Mouse (Mus musculus) G1E (cell line): ENCODE measurements around the gene Slc22a14. TPM values are rescaled to one million over a fixed set of nuclear protein-coding genes. Genes with fewer than 3 reads are reported as not detected.

Experiments used
- ATAC-seq: 2 replicates; pipeline ENCODE4 v1.8.0; 2016; ENCODE audit warnings: mild to moderate bottlenecking; ENCODE audit not compliant: insufficient number of reproducible peaks, poor library complexity, low FRiP score, severe bottlenecking; ENCODE audit errors: extremely low read depth
- DNase-seq: peaks from one replicate; pipeline ENCODE4 v3.0.0; 2012; ENCODE audit warnings: low spot score
- H3K27me3 ChIP-seq: 2 replicates; pipeline ENCODE4 v1.6.1; 2012; ENCODE audit warnings: mild to moderate bottlenecking, low read length, inconsistent platforms; ENCODE audit not compliant: insufficient read depth
- H3K36me3 ChIP-seq: replicated peaks from 2 replicates; pipeline ENCODE3; 2012; ENCODE audit warnings: mild to moderate bottlenecking, inconsistent platforms
- H3K4me1 ChIP-seq: 2 replicates; pipeline ENCODE4 v1.6.1; 2012; ENCODE audit warnings: low read depth, low read length, inconsistent platforms, mixed read lengths; ENCODE audit not compliant: insufficient read depth
- H3K4me3 ChIP-seq: 2 replicates; pipeline ENCODE4 v1.5.1; 2012; ENCODE audit warnings: low read depth, mild to moderate bottlenecking, inconsistent platforms, low read length, moderate library complexity, mixed read lengths
- H3K9me3 ChIP-seq: replicated peaks from 2 replicates; pipeline ENCODE4 v1.6.1; 2012; ENCODE audit warnings: inconsistent platforms
- CTCF ChIP-seq: IDR thresholded peaks from 2 replicates; pipeline ENCODE4 v1.5.1; 2012; ENCODE audit warnings: low read depth, low read length, inconsistent platforms, mixed read lengths
- GATA1 ChIP-seq: IDR thresholded peaks from 2 replicates; pipeline ENCODE4 v1.6.1; 2012; ENCODE audit warnings: borderline replicate concordance, low read length, inconsistent platforms, mixed read lengths
- GATA2 ChIP-seq: IDR thresholded peaks from 2 replicates; pipeline ENCODE4 v1.6.1; 2012; ENCODE audit warnings: low read depth, low read length, inconsistent platforms, borderline replicate concordance
- POLR2AphosphoS5 ChIP-seq: IDR thresholded peaks from 2 replicates; pipeline ENCODE4 v1.6.1; 2012; ENCODE audit warnings: low read depth, low read length, inconsistent platforms; ENCODE audit not compliant: insufficient replicate concordance
- TAL1 ChIP-seq: conservative IDR thresholded peaks from 2 replicates; pipeline ENCODE4 v1.6.1; 2012; ENCODE audit warnings: low read depth, low read length, inconsistent platforms, mixed read lengths
- polyA plus RNA-seq: library from polyadenylated mRNA; stranded (reverse); fragments of >175 nt; gene quantifications from 2 replicates; pipeline ENCODE4 v1.2.3, GENCODE M21; 2012
- total RNA-seq, 2 experiments: library from RNA; stranded (forward) in 1 of 2; stranded (reverse) in 1 of 2; fragments of 200-1000 nt in 1 of 2; fragments of >200 nt in 1 of 2; fragmentation: Nextera tagmentation in 1 of 2; gene quantifications; 2 replicates each; pipeline ENCODE4 v1.2.3; 2014 to 2017

Slc22a14 gene
- total and polyA plus RNA-seq, 3 experiments = not detected

DNA sequence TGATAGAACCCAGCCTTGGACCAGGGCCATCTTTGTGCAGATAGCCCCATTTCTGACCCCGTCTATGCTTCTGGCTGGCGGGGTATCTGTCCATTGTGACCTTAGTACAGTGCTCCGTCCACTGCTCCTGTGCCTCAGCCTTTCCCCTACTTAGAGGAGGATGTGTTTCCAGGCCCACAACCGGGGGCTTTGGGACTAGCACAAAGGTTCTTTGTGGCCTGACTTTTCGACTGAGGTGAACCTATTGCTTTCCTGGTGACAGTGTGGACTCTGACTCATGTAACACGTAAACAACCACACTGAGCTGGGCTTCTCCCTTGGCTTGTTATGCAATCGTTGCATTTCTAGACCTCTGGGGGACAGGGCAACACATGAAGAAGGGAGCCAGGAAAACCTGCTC lies 200.6 kb downstream of the Slc22a14 start:
- no peak for TF ChIP-seq CTCF
- no peak for TF ChIP-seq POLR2AphosphoS5
- TF ChIP-seq TAL1 = no peak
- no peak for TF ChIP-seq GATA1
- TF ChIP-seq GATA2 = no peak
- no peak for ATAC-seq
- Histone ChIP-seq H3K4me3 (no peak overlapping the region), H3K27me3 (no peaks in the 10 kb centered on the region), H3K4me1 (no peaks in the 10 kb centered on the region), H3K36me3 (no peaks in the 10 kb centered on the region), H3K9me3 (peaks cover 71% of the 10 kb centered on the region)
- no peak for DNase-seq

GRCm38 (mm10) chr9:119160689-119161088 lies 204.7 kb downstream of the Slc22a14 start:
- ATAC-seq (no peak), DNase-seq (no peak)
- H3K4me3 ChIP-seq = no peak overlapping the region
- no peaks in the 10 kb centered on the region for H3K36me3 ChIP-seq
- TF ChIP-seq CTCF = no peak
- no peak for TF ChIP-seq GATA2
- TF ChIP-seq TAL1 = no peak
- TF ChIP-seq GATA1 = no peak
- TF ChIP-seq POLR2AphosphoS5 = no peak
- H3K27me3 ChIP-seq = no peaks in the 10 kb centered on the region
- H3K4me1 ChIP-seq = no peaks in the 10 kb centered on the region
- peaks cover 71% of the 10 kb centered on the region for H3K9me3 ChIP-seq

GRCm38 (mm10) chr9:119158861-119159260 lies 206.5 kb downstream of the Slc22a14 start, which contains the start of gene Gm47289:
TSS of gene Gm47289 (plus strand) at chr9:119159161.
- Histone ChIP-seq H3K36me3 (no peaks in the 10 kb centered on the region), H3K4me1 (no peaks in the 10 kb centered on the region), H3K27me3 (no peaks in the 10 kb centered on the region), H3K4me3 (no peak within 1 kb of the TSS), H3K9me3 (peaks cover 75% of the 10 kb centered on the region)
- no peak for DNase-seq
- no peak for ATAC-seq
- TF ChIP-seq GATA2 (no peak), GATA1 (no peak), TAL1 (no peak), POLR2AphosphoS5 (no peak), CTCF (no peak)

DNA sequence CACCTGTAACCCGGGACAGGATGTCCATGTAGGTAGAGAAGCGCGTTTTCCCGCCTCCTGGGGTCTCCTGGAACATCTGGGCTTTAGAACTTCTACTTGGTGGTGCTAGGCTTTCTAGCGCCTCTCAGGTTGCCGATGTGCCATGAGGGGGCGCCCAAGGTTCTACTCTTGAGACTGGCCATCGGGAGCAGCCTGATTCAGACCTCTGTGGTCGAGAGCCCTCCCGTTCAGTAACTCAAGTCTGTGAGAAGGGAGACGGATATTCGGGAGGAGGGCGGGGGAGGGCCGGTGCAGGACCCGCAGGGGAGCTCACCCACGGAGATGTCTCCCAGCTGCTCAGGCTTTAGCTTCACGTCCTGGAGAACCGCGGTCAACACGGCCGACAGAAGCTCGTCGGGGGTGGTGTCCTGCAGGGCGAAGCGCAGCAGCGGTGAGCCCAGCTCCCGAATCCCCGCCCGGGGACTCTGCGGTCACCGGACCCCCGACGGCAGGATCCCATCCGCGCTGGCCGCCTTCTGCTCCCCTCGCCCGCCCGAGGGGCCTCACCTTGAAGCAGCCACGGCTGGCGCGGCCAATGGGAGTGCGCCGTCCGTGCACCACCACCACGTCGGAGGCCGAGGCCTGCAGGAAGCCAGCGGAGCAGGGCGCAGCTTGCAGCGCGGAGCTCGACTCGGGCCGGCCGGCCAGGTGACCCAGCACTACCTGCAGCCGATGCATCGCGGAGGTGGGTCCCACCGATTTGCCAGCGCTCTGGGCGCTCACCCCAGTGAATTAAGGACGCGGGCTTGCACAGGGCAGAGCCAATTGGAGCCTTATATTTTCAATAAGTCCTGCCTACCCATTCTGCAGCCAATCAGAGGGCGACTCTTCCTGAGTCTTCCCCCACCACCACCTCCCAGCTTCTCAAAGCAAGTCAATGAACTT lies 208.8 kb downstream of the Slc22a14 start, which contains the start of gene Acaa1b:
TSS of gene Acaa1b (minus strand) at position 816 of the 924 bp plus-strand sequence.
- no peaks in the 10 kb centered on the region for H3K4me1 ChIP-seq
- no peaks in the 10 kb centered on the region for H3K27me3 ChIP-seq
- no peaks in the 10 kb centered on the region for H3K36me3 ChIP-seq
- TF ChIP-seq GATA2 (no peak), POLR2AphosphoS5 (no peak), CTCF (no peak), TAL1 (no peak), GATA1 (no peak)
- ATAC-seq = no peak
- no peak within 1 kb of the TSS; the same call in 1 of the 2 replicates for H3K4me3 ChIP-seq
- no peak for DNase-seq
- peaks cover 87% of the 10 kb centered on the region for H3K9me3 ChIP-seq

- H3K9me3 ChIP-seq = peaks cover 89% of the 10 kb centered on the region
- DNase-seq (no peak), ATAC-seq (no peak)
- TF ChIP-seq POLR2AphosphoS5 (no peak), CTCF (no peak), TAL1 (no peak), GATA1 (no peak), GATA2 (no peak)
- H3K36me3 ChIP-seq = no peaks in the 10 kb centered on the region
- H3K4me1 ChIP-seq = no peaks in the 10 kb centered on the region
- H3K27me3 ChIP-seq = no peaks in the 10 kb centered on the region
- no peak overlapping the region; the same call in 1 of the 2 replicates for H3K4me3 ChIP-seq
Measured at GRCm38 (mm10) chr9:119155826-119156225, 209.5 kb downstream of the Slc22a14 start.

DNA sequence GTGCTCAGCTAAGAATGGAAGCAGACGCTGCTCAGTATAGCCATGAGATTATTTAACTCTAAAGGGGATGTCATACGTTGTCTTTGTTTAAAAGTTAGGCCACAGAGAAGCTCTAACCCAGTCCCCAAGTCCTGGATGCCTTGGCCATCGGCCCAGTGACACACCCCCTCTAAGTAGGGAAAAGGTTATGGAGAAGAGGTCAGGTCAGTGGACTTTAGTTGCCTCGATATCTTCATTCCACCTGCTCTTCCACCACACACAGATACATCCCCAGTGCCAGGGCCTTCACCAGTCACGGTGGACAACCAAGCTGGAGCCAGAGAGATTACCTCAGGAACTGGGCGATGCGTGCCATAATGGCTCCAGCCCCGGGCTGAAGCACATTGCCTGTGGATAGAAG lies 209.9 kb downstream of the Slc22a14 start:
- Histone ChIP-seq H3K36me3 (no peaks in the 10 kb centered on the region), H3K4me3 (no peak overlapping the region), H3K27me3 (no peaks in the 10 kb centered on the region), H3K9me3 (peaks cover 91% of the 10 kb centered on the region), H3K4me1 (no peaks in the 10 kb centered on the region)
- ATAC-seq = no peak
- DNase-seq = no peak
- TF ChIP-seq TAL1 = no peak
- no peak for TF ChIP-seq POLR2AphosphoS5
- TF ChIP-seq CTCF = no peak
